Mouse (Mus musculus): Measurements from ENCODE around the gene Mindy2.

DNA sequence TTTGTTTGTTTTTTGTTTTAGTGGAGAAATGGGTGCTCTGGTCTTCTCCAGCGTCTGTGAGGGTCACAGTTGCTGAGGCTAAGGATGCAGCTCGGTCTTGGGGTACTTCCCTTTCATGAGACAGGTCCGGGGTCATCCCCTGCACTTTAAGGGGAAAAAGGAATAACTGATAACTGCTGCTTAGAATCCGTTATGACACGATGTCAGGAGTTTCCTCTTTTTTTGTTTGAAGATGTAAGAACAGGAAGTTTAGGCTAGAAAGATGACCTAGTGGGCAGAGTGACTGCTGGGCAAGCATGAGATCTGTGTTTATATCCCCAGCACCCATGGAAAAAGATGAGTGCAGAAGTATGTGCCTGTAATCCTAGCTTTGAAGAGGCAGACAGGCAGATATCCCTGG, 71.8 kb downstream of the Mindy2 start:
- TF ChIP-seq CTCF (IDR thresholded peaks at IDR 0.05; ENCODE audit: insufficient read depth, low read depth, low read length) (no peak), POLR2A (IDR thresholded peaks at IDR 0.05; ENCODE audit: insufficient read depth, low read depth, low read length) (no peak)

Data from olfactory bulb, adult 2 months (tissue).